Mouse (Mus musculus) right cerebral cortex, postnatal 36 days (tissue): Measurements from ENCODE around the gene Grin2c.

ENCODE experiments used
- DNase-seq, 2 experiments: peaks; one replicate each; pipeline ENCODE4 v3.0.0; 2022; ENCODE audit warnings: low spot score in 2 of 2, mixed read lengths in 1 of 2

The Grin2c gene

GRCm38 (mm10) chr11:115265771-115266399, 1.2 kb downstream of the Grin2c start:
- DNase-seq = no peak

DNA sequence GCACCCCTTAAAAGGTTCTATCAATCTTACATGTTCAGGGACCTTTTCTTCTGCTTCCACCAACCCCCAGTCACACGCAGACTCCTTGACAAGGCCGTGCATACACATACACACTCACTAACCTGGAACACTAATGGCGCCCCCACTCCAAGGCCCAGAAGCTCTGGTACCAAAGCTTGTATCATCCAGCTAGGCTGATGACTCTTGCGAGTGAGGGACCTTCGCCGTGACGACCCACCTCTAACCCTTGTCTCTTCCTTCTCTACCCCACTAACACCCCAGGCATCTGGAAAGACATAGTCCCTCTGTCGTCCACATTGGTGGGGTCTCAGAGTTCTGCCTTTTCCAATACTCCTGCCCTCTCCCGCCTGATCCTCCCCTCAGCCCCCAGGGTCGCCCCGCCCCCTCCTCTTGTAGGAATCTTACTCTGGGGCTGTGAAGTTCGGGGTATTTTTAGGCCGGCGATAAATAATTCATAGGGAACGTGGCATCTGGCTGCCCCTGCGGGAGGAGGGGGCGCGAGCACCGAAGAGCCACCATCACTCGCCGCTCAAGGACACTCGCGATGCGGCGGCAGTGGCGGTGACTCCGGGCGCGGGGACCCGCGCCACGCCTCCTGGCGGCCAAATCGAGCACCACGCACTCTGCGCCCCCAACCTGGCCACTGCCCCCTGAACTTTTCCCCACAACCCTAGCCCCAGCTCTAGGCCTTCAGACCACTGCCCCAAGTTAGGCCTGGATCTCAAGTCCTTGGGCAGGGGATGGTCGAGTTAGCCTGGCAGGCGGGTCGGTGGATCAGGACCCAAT, 2.0 kb downstream of the Grin2c start:
- DNase-seq = no peak

DNA sequence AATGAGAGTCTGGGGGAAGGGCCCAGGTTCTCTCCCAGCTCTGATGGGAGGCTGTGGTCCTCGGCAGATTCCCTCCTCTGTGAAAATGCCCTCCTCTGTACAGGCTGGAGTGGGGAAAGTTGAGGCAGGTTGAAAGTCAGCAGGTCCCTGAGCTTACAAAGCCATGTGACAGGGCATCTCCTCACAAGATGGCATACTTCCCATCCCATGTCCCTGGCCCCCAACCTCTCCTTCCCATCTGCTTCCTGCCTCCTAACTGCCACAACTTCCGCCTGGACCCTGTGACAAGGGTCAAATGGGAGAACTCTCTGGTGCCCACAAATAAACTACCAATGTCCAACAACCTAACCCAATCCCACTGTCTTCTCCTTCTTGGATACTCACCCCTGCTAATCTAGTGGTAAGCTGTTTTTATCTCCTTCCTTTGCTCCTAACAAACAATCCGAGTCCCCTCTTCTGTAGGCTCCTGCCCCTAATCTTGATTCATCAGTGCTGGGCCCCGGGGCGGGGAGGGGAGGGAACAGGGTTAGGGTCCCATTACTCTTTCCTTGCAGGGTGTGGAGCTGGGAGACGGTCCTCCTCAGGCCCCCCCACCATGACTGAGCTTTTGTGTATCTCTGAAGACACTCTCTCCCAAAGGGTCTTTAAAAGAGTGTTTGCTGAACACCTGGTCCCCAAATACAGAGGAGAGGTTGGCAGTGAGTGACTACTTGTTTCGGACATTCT, 2.7 kb downstream of the Grin2c start:
- DNase-seq = no peak

DNA sequence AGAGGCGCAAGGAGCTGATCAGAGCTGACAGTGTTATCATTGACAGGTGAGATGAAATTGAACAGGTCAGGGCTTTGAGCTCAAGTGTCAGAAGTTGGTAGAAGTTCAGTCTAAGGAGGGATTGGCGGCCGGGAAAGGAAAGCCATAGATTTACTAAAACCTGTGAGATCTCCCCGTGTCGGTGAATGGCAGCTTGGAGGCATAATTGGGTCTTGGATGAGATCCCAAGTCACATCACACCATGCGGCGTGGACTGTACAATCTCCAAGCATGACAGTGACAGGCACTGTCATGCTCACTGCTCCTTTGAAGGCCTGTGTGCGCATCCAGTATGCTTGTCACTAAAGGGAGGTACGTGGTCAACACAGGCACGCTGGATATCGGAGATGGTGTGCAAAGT, 4.1 kb downstream of the Grin2c start:
- no peak for DNase-seq

DNA sequence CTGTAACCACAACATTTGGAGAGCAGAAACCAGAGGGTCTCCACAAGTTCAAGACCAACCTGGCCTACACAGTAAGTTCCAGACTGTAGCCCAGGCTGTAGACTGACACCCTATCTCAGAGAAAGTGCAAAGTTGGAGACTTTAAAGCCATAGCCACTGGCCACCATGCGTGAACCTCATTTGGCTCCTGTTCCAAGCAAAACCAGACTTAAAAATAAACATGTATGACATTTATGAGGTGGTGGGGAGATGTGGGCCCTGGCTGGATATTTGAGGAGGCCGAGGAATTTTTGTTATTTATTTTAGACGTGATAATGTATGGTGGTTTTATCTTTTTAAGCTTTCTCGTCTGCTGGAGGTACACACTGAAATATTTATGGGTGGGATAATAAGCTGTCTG, 7.9 kb downstream of the Grin2c start:
- DNase-seq = no peak

DNA sequence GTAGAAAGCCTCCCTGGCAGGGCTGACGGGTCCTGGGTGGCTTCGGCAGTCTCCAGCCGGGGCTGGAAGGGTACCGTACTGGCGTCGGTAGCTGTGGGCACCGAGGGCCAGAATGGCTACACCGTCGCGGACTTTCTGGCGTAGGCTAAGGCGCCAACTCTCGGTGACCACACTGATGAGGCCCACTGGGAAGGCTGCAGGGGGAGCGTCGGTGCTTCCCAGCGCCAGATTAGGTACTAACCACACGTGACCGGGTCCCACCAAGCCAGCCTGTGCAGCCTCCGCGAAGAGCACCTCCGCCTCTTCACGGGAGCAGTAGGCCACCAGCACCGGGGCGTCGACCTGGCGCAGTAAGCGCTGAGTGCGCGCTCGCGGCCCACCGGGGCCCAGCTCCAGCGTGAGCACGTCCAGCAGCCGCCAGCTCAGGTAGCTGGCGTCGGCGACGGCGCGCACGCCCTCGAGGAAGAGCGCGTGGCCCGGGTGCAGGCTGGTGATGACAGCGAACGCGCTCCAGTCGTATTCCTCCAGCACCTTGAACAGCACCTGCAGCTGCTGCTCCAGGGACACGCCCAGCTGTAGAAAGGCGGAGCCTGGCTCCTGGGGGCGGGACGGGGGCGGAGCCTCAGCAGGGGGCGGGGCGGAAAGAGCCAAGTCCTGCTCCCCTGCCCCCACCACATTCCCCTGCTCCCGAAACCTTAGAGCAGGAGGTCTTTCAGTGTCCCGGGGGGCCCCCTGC, 9.1 kb downstream of the Grin2c start:
- no peak for DNase-seq

DNA sequence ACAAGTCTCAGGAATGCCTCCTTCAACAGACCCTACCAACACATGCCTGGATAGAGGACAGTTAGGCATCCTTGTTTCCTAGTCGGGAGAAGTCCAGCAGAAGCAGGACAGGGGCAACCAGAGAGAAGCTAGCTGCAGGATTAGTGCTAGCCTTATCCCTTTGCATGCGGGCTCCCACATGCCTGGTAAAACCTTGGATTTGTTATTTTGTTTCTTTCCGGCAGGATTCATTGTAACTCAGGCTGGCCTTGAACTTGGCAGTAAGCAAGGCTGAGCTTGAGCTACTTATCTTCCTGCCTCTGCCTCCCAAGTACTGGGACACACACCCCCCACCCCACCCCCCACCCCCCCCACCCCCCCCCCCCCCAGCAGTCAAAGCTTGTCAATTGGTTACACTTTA, 15.8 kb downstream of the Grin2c start:
- no peak for DNase-seq

DNA sequence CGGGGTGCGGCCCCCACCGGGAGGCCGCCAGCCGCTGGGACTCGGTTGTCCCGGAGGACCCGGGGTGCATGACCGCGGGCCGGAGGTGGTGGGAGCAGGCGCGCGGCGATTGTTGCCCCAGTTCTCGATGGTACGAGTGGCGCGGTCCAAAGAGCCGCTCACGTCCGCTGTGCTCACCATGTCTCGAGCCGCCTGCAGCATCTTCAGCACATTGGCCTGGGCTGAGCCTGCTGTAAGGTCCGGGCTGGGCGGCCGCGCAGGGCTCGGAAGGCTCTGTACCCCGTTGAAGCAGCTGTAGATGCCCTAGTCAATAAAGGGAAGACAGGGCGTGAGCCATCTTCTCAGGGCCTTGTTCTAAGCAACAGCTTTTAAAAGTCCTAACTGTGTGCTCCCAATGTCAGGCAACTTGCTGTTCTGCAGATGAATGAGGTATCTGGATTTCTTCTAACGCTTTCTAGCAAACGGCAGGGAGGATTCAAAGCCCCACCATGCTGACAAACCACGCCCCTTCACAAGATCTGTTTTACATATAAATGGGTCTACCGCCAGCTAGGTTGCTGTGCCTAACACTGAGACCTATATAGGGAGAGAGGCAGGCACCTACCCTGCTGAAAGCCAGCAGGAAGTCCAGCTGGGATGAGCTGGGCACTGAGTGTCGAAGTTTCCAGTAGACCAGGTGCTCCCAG, 16.5 kb downstream of the Grin2c start:
- DNase-seq = no peak

DNA sequence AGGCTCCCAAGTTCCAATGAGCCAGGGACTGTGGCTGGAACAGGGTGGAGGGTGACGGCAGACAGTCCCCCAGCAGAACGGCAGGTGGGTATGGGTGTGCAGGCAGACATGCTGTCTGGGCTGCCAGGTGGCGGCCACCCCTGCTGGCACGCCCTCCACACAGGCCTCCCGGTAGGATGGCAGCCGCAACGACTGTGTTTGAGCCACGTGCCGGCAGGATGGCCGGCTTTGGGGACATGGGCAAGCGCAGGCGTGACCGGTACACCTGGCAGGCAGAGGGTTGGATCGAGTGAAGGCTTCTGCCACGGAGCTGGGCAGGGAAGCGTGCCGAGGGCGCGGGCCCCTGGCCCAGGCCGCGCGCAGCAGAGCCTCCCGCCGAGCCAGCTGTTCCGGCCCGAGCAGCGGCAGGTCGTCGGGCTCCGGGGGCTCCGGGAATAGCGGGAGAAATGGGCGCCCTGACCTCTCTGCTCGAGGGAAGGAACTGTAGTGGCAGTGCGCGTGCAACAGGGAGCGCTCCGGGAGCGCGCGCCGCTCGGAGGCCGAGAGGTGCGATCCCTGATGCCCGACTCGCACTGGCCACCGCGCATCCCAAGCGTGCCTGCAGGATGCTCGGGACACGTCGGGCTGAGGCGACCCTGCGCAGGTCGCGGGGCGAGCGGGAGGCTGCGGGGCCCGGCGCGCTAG, 17.2 kb downstream of the Grin2c start:
- no peak for DNase-seq

GRCm38 (mm10) chr11:115247945-115248344, 19.1 kb downstream of the Grin2c start:
- no peak for DNase-seq

GRCm38 (mm10) chr11:115247240-115247639, 19.8 kb downstream of the Grin2c start:
- DNase-seq = no peak

- no peak for DNase-seq
Observed at GRCm38 (mm10) chr11:115246386-115246785, 20.7 kb downstream of the Grin2c start.

GRCm38 (mm10) chr11:115244840-115245239, 22.2 kb downstream of the Grin2c start:
- DNase-seq = no peak

GRCm38 (mm10) chr11:115243783-115244182, 23.3 kb downstream of the Grin2c start:
- no peak for DNase-seq

DNA sequence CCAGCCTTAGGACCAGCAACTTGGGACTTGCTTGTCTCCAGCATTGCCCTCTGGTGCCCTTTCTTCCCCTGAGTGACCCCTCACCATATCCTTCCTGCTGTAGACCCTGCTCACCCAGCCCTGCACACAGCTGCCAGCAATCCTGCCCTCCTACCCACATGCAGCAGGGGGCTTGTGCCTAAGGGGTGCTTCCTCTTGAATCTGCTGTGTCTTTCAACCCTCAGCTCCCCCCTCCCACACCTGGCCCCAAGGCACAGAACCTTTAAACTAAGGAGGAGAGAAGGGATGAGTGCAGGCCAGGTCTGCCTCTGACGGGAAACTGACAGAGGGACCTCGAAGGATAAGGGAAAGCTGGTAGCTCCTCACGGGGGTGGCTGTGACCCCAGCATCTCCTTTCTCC, 24.3 kb downstream of the Grin2c start:
- no peak for DNase-seq

DNA sequence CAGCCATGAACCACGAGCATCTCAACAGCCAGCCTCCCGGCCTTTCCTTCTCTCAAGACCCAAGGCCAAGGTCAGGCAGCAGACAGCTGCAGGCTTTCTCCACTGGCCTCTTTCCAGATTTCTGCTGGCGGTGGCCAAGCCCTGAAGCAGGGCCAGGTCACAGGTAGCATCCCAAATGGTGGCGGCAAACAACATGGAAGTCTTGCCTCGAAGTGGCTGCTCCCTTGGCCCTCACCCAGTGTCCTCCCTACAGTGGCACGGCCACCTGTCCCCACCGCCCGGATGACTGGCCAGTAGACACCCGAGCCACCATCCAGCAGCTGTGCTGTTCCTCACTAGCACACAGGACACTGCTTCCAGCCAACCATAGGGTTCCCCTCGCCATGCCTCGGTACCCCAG, 25.6 kb downstream of the Grin2c start:
- DNase-seq = no peak

- no peak for DNase-seq
Observed at GRCm38 (mm10) chr11:115236570-115236969, 30.5 kb downstream of the Grin2c start.

DNA sequence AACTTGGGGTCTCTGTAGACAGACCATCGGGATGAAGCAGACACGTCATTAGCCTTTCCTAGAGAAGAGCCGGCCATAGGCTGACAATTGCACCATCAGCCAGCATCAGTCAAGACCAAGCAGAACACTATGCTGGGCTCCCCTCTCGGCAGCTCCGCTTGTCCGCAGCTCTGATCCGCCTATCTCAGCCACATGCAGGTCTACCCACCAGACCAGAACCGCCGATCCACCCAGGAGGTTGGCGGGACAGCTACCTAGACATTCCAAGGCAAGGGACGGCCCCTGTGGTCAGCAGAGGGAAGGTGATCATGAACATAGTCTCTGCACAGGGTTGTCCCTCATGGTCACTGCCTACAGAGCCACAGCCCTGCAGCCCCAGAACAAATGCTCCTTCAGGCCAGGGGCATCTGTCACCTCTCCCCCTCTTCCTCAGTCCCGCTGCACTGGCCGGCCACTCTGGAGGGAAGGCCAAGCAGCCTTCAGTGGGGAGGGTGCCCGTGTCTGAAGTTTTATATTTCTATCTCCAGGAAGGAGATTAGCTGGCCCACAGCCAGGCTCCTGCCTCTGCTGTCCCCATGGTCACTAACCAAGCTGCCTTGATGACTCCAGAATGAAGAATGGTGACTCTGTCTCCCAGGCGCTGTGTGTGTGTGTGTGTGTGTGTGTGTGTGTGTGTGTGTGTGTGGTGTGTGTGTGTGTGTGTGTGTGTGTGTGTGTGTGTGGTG, 32.6 kb downstream of the Grin2c start:
- DNase-seq = no peak

DNA sequence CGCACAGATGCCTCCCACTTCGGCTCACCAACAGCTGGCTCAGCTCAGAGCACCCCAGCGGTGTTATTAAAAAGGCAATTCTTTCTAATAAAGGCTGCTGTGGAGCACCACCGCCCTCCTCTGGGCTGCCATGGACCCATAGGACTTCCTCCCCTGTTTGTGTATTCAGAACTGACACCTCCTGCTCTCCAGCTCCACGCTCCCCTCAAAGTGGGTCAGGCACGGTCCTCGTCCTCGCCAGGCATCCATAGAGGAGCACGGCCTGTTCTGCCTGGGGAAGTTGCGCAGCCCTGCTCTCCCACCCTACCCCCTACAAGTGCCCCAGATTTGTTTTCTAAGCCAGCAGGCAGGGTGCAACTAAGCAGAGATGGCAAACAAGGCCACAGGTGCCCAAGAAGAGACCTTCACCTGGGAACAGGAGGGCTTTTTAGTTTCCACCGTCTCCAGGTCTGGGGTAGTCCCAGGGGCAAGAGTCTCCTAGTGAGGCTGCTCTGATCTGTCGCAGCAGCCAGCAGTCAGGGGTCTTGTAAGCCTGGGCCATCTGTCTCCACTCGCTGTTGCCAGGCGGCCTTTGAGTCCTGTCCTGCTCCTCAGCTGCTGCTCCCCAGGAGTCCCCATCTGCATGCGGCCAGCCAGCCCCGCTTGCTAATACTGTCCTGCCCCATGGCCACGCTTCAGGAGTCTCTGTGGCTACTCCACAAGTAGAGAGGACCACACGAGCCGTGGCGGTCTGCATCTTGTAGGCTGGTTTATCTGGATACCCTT, 33.3 kb downstream of the Grin2c start:
- peak; percentile 40 to 47 for DNase-seq
